Mouse (Mus musculus): ENCODE data around the gene Nmt2.

- TF ChIP-seq POLR2A (IDR thresholded peaks at IDR 0.05; ENCODE audit: borderline replicate concordance, insufficient read depth, low read length) (peak; percentile 76; the same call in 1 of the 2 replicates), CTCF (IDR thresholded peaks at IDR 0.05; ENCODE audit: borderline replicate concordance, insufficient read depth, low read depth, low read length) (no peak)
Observed at GRCm38 (mm10) chr2:3283602-3284472, at the start of gene Nmt2.
